Mouse (Mus musculus) yolk sac, embryonic 10.5 days (tissue): ENCODE data around the gene Krt10.

Experiments
- DNase-seq: peaks from one replicate; pipeline ENCODE4 v3.0.0-alpha.2; 2017; ENCODE audit warnings: low spot score

Krt10 gene

GRCm38 (mm10) chr11:99389264-99389663, at the start of gene Krt10:
Gene Krt10 (minus strand): TSS chr11:99389364.
- no peak for DNase-seq

GRCm38 (mm10) chr11:99437972-99438371, 48.8 kb upstream of the Krt10 start, which contains the start of gene Krt20:
Gene Krt20 (minus strand): TSS chr11:99438150.
- peak; percentile 64 for DNase-seq

- no peak for DNase-seq
These were observed 47.5 kb upstream of the Krt10 start for GRCm38 (mm10) chr11:99436625-99437024.

GRCm38 (mm10) chr11:99430670-99431069, 41.5 kb upstream of the Krt10 start:
- peak; percentile 5 for DNase-seq

GRCm38 (mm10) chr11:99422159-99422558, 33.0 kb upstream of the Krt10 start, which contains the start of gene Krt12:
Gene Krt12 (minus strand): TSS chr11:99422259.
- DNase-seq: no peak

- DNase-seq: no peak
These were observed 31.4 kb upstream of the Krt10 start for GRCm38 (mm10) chr11:99420586-99420985.

- DNase-seq: no peak
These were observed 28.7 kb upstream of the Krt10 start for GRCm38 (mm10) chr11:99417819-99418218.

- no peak for DNase-seq
These were observed 27.7 kb upstream of the Krt10 start for GRCm38 (mm10) chr11:99416902-99417301.

GRCm38 (mm10) chr11:99414463-99415147, 25.4 kb upstream of the Krt10 start:
- DNase-seq: no peak

GRCm38 (mm10) chr11:99413247-99413646, 24.1 kb upstream of the Krt10 start:
- peak; percentile 9 for DNase-seq

GRCm38 (mm10) chr11:99406186-99406585, 17.0 kb upstream of the Krt10 start:
- no peak for DNase-seq

- no peak for DNase-seq
These were observed 10.9 kb upstream of the Krt10 start for GRCm38 (mm10) chr11:99399956-99400549.

GRCm38 (mm10) chr11:99398832-99399231, 9.7 kb upstream of the Krt10 start:
- no peak for DNase-seq

GRCm38 (mm10) chr11:99398084-99398483, 8.9 kb upstream of the Krt10 start:
- no peak for DNase-seq

- no peak for DNase-seq
These were observed 7.5 kb upstream of the Krt10 start for GRCm38 (mm10) chr11:99396661-99397060.

GRCm38 (mm10) chr11:99396034-99396433, 6.9 kb upstream of the Krt10 start:
- DNase-seq: no peak

GRCm38 (mm10) chr11:99392492-99392891, 3.3 kb upstream of the Krt10 start:
- DNase-seq: no peak

- DNase-seq: no peak
These were observed 2.2 kb upstream of the Krt10 start for GRCm38 (mm10) chr11:99391375-99391774.

- DNase-seq: no peak
These were observed 1.7 kb upstream of the Krt10 start for GRCm38 (mm10) chr11:99390866-99391265.

GRCm38 (mm10) chr11:99388661-99389060, 503 bp downstream of the Krt10 start:
- no peak for DNase-seq

GRCm38 (mm10) chr11:99385813-99386721, 3.1 kb downstream of the Krt10 start:
- DNase-seq: peak; percentile 89

GRCm38 (mm10) chr11:99379568-99379967, 9.6 kb downstream of the Krt10 start:
- peak; percentile 5 for DNase-seq

- no peak for DNase-seq
These were observed 14.4 kb downstream of the Krt10 start, which contains the start of gene Krt28 for GRCm38 (mm10) chr11:99374803-99375202. Gene Krt28 (minus strand): TSS chr11:99374903.
